Mouse (Mus musculus) left cerebral cortex, adult 11 months (tissue): ENCODE measurements at regions not wholly inside any gene's neighbourhood (a gene's known extent, or its start where the extent isn't known, plus 50 kb on each side); places are given as distances from the start of the nearest gene placed in this dataset.

Experiments
- DNase-seq: peaks from one replicate; pipeline ENCODE4 v3.0.0; 2022; ENCODE audit warnings: low spot score

DNA sequence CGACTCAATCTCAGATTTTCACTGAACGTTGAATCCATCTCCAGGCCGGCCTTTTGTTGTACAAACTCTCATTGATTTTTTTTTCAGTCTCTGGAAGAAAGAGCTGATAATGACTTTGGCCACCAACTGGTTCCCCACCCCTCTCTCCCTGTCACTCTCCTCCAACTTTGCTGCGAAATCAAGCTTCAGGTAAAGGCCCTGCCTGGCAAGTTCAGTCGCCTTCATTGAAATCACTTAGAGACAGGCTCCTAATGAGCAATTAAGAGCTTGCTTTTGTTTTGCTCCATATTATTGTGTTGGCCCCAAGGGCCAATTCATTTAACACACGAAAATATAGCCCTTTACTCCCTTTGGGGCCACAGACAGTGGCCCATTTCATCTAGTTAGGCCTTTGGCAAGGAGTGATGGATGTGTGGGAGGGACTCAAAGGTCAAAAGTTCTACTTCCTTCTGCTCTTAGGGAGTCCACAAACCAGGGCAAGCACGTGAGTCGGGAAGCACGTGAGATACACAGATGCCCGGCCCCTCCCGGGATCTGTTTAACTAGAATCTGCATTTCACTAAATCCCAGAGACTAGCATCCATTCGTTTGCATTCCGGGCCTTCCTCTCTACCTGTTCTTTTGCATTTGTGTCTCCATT is 120.0 kb downstream of the Dact1 start:
- DNase-seq: no peak

GRCm38 (mm10) chr12:71430331-71430730 is 120.6 kb downstream of the Dact1 start:
- DNase-seq: no peak

GRCm38 (mm10) chr12:71431116-71431515 is 121.4 kb downstream of the Dact1 start:
- no peak for DNase-seq

DNA sequence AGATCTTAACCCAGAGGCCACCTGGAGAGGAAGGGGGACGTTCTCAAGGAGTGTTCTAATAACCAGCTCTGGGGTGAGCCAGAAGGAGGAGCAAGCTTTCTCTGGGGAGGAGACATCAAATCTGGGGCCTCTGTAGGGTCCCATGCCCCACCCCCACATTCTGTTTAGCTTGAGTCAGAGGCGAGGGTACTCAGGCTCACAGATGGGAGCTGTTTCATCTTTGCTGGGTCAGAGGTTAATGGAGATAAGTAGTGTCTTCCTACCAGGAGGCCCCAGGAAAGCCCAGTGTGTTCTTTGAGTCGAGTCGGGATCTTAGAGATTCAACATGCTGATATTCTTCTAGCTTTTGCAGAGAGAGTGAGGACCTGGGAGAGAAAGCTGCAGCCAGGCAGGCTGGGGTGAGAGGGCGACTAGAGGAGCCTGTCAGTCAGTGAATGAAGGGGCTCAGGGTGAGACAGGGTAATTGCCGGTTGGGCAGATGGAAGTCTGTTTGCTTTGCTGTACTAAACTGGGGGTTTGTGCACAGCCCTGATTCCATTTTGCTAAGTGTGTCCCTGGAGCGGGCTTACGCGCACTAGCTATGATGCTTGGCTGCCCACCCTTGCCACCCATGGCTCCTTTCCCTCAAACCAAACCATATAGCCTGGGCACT is 124.0 kb downstream of the Dact1 start:
- no peak for DNase-seq

- peak; percentile 25 for DNase-seq
These were observed 128.6 kb downstream of the Dact1 start for GRCm38 (mm10) chr12:71438254-71438653.

DNA sequence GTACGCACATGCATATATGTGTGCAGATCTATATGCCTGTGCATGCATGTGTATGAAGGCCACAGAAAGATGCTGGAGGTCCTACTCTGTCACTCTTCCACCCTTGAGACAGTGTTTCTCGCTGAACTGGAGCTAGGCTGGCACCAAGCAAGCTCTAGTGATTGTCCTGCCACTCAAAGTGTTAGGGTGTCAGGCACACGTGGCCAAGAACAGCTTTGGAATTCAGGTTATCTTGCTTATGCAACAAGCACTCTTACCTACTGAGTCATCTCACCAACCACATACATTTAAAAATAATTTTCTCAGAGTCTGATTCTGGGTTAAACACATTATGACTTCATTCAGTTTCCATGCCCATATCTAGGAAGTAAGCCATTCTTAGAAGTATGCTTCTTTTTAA is 131.2 kb downstream of the Dact1 start:
- DNase-seq: no peak

DNA sequence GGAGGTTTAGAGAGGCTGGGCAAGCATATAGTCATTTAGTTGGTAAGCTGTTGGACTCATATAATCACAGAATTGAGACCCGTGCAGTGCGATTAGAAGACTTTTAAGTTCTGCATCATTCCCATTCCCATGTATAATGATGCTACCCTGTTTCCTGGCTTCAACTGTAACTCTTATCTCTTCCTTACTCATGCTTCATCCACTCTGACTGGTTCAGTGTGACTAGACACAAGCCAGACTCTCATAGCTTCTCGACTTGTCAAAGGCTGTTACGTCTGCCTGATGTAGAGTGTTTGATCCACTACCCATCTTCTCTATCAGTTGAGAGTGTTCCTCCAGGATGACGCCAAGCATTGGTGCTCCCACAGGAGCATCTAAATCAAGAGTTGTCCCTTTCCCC is 131.6 kb downstream of the Dact1 start:
- DNase-seq: no peak

DNA sequence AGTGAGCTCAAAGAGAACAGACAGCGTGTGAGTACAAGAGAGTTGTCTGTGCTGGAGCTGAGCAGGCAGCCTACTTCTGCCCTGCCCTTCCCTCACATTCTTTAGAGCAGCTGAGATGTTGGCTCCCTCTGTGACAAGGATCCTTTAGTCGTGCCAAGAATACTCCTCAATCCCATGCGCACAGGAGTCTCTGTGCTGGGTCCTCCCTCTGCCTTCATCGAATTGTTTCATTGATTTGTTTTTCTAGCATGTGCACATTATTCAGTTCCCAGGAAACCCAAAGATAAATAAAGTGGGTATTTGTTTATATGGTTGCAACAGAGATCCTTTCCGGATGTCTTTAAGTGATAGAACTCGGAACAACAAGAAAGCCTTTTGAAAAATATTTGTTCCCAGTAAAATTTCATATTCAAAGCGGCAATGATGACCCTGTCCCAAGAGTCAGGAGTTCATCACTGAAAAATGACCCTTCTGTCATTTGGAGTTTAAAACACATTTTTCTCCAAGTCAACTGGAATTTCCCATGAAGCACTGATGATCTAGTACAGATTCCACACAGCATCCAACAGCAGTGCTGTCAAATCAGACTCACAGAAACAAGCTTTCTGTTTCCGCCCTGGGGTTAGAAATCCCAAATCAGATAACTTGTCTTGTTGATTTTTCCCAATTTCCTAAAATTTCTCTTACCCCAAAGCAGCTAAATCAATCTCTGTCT is 136.7 kb downstream of the Dact1 start:
- no peak for DNase-seq

DNA sequence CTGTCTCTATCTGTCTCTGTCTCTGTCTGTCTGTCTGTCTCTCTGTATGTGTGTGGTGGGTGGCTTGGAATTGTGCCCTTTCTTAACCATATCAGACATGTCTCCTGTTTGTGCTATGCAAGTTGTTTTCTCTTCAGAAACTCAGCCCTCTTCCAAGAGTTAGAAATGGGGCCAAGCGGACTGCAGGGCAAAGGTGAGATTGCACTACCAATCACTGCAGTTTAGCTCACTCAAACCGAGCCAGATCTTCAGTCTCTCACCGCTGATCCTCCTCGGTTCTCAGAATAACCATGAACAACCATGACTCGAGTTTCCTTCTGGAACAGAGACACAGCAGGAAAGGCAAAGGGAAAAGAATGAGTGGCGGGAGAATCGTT is 137.2 kb downstream of the Dact1 start:
- DNase-seq: no peak

- no peak for DNase-seq
These were observed 139.3 kb downstream of the Dact1 start for GRCm38 (mm10) chr12:71449032-71449431.

DNA sequence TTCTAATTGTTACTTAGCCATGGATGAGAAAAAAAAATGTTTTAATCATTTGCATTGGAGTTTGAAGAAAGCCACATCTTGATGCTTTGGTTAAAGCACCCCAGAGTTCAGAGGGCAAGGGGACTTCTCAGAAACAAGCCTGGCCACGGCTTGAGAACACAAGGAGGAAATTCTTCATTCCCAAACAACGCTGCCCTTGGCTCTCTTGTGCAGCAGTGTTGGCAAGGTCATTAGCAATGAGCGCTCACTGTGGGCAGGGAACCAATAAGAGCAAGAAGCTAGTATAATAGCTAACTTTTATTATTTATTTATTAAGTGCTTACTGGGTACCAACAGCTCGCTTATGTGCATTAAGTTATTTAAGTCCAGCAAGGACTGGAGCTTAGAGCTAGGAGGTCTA is 140.4 kb downstream of the Dact1 start:
- no peak for DNase-seq

DNA sequence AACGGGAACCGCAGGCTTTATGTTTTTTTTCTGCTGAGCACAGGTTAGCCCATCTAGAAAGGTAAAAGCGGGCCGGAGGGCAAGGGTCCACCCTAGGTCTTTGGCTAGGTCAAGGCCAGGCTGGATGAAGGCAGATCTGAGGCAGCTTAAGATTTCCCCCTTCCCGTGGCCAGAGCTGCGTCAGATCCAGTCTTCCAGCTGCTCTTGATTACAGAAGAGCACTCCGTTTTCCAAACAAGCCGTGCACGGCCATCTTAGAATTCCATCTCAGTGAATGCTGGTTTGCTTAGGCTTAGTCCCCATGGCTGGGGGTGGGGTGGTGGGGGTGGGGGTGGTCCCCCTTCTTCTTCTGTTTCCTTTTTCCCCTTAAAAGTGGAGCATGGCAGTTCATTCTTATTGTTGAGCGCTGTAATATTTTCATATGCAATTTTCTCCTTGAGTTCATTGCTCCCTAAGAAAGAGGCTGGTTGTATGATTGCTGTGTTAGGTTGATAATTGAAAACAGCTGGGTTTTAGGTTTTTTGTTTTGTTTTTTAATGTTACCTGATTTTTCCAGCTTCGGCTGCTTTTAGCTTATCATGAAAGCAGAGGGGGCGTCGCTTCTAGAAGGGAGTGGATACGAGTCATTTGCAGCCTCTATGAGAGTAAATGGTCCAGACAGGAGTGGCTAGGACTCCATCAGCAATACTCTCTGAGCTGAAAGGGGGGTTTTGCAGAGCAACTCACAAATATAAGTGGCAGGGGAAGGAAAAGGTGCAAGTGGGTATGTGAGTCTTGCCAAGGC is 141.2 kb downstream of the Dact1 start:
- DNase-seq: no peak

DNA sequence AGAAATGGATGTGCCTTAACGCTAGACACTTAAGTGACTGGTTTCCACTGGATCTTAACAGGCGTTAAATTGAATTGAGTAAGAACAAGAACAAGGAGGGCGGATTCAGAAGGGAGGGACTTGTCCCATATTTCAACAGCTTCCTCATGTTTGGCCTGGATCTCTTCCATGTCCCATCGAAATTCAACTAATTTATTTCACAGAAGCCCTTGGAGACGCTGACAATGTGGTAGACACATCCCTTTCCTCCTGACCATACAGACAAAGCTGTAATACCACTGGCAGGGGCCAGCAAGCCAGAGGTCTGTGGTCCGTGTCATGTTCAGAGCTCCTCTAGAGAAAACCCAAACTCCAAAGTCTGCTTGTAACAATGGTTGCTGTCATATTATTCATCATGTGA is 147.2 kb downstream of the Dact1 start:
- DNase-seq: no peak

DNA sequence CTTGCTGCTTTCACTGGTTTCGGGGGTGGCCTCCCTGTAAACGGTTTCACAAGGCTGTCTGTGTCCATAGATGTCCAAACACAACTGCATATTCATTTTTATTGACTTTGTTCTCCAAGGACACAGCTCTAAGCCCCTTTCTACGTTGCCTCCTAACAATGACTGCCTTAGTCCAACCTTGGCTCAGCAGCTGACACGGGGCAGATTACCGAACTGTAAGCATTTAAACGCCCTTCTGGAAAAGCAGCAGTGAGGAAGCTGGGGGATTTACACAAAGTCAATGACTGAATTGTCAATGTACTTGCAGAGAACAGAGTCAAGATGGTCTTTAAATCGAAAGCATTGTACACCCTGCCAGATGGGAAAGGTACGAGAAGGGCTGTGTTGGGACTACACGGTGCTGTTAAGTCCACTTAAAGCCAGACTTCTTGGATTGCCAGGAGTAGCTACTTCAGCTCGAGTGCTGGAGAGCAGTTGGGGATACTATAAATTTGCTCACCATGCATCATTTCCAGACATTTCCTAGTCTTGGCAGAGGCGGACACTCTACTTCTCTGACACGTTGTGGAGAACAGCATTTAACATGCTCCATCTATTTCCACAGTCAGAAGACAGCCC is 149.0 kb downstream of the Dact1 start:
- DNase-seq: no peak

- no peak for DNase-seq
These were observed 151.0 kb downstream of the Dact1 start for GRCm38 (mm10) chr12:71460643-71461042.

- DNase-seq: no peak
These were observed 158.1 kb downstream of the Dact1 start for GRCm38 (mm10) chr12:71467820-71468219.

DNA sequence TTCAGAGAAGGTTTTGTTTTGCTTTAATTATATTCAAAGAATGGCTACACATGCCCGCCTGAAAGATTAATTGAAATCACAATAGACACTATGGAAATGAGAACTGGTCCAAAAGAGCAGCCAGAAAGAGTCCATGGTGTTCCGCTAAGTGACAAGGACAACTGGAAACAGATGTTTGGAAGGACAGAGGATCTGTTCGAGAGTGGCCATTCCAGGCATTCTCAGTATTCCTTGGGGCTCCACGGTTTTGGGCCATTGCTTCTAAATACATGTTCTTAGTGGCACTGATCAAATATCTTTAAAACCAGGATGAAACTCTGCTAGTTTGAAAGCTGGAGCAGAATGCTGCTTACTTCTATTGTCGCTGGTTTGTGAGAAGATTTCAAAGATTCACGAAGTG is 158.6 kb downstream of the Dact1 start:
- no peak for DNase-seq

DNA sequence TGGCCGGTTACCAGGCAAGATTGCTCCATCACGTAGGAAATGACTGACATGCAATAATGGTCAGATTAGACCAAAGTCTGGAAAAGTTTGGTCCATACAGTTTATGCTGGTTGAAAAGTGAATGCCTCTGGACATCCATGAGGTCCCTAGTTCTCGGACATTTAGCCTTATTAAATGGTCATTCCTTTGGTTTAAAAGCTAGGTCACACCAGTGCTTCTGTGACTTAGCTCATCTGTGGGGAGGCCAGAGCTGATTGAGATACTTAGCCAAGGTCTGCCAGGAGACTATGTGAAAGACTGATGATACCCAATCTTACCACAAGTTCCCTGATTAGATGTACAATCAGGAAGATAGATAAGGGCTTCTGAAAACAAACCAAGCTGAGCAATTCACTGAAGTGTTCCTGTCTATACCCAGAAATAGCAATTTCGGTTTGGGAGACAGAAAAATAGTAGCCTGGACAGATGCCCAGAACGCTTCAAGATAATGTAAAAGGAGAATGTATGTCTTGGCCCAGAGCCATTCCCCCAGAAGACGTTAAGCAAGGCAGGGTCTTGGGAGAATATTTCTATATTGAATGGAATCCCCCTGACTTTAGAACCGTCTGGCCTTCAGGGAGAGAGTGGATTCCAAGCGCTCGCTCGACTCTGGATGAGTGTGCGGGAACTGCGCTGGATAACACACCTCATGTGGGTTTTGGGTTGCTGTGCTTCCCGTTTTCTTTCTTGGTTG is 161.5 kb downstream of the Dact1 start:
- DNase-seq: no peak

DNA sequence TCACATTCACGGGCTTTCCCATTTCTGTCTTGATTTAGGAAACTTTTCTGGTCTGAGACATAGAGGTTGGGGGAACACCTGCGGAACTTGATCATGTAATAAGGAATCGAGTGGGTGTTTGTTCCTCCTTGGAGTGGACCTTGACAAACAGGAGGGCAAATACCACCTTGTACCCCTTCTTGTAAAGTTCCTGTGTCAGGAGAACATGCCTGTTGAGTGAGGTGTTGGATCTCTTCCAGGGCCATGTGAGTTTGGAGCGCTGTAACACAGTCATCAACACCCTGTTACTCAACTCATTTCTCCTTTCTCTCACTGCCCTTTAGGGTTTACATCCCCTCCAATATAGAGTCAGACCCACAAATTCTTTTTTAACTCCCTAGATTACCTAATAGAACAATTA is 162.0 kb downstream of the Dact1 start:
- no peak for DNase-seq

- DNase-seq: no peak
These were observed 166.6 kb downstream of the Dact1 start for GRCm38 (mm10) chr12:71476238-71476637.

DNA sequence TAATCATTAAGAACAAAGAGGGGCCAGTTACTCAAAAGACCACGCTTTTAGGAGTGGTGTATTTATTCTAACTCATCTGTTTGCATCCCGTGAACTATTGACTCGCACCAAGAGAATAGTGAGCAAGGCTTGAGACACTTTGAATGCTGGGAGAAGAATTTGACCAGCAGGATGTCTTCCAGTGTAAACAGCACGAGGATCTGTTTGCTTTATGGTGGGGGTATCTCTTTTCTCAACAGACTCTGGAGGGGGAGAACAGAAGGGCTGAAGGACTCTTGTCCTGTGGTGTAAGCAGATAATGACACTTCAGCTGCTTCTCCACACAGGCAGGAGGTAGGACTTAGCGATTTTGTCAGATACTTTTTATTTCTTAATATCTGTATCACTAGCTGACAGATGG is 168.0 kb downstream of the Dact1 start:
- no peak for DNase-seq

- DNase-seq: no peak
These were observed 171.7 kb downstream of the Dact1 start for GRCm38 (mm10) chr12:71481371-71481770.
